Mouse (Mus musculus) spleen, adult 12 weeks (tissue): ENCODE measurements around the gene Pomgnt1.

ENCODE experiments used
- DNase-seq: peaks from one replicate; pipeline ENCODE4 v3.0.0; 2022; ENCODE audit warnings: low spot score

Gene Pomgnt1

DNA sequence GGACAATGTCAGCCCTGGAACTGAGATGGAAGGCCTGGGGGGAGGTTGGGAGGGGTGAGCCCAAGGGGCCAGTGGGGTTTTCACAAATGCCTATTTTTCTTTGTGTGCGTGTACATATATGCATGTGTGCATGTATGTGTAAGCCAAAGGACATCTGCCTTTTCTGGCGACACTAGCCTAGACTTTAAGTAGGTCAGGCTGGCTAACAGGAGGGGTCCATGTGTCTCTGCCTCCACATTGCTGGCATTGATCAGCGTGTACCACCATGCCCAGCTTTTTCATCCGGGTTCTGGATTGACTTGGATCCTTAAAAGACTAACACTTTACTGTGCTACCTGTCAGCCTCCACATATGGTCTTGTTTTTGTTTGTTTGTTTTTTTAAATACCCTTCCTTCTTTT is 50.1 kb downstream of the Pomgnt1 start:
- DNase-seq, result no peak

DNA sequence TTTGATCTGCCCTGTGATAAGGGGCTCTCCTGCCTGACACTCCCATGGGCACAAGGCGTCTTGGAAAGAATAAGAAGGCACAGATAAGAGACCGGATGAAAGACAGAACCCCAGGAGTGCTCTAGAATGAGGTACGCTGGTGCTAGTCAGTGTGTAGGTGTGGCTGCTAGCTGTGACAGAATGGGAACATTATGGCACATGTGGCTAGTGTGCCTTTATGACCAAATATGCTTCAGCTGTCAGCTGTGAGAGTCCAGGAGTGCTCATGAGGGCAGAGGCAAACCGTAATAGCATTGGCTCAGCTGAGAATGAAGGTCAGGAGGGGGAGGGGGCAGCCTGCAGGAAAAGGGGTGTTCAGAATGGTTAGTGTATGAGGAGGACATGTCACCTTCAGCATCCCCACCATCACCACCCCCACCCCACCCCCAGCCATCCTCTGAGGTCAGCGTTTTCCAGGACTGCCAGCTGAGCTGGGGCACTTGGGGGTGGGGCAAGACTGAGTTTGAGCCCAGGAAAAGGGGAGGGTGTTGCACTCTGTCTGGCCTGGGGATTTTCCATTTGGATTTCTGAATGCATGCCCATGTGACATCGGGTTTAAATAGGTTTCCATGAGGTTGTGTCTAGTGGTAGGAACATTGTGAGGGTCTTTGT is 51.0 kb downstream of the Pomgnt1 start:
- no peak for DNase-seq

DNA sequence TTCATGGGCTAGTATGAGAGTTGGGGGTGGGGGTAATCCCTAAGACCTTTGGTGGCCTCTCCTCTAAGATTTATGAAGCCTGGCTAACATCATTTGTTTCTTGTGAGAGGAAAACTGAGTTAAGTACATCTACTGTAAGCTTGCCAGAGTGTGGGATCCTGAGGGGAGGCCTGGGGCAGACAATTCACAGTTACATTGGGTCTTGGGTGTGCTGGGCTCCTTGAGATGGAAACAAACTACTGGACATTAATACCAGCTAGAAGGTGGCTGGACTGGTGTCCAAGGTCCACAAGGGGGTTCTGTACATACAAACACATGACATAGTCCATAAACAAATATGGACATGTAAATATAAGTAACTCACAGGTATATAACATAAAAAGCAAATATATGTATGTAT is 51.5 kb downstream of the Pomgnt1 start:
- DNase-seq, result no peak

DNA sequence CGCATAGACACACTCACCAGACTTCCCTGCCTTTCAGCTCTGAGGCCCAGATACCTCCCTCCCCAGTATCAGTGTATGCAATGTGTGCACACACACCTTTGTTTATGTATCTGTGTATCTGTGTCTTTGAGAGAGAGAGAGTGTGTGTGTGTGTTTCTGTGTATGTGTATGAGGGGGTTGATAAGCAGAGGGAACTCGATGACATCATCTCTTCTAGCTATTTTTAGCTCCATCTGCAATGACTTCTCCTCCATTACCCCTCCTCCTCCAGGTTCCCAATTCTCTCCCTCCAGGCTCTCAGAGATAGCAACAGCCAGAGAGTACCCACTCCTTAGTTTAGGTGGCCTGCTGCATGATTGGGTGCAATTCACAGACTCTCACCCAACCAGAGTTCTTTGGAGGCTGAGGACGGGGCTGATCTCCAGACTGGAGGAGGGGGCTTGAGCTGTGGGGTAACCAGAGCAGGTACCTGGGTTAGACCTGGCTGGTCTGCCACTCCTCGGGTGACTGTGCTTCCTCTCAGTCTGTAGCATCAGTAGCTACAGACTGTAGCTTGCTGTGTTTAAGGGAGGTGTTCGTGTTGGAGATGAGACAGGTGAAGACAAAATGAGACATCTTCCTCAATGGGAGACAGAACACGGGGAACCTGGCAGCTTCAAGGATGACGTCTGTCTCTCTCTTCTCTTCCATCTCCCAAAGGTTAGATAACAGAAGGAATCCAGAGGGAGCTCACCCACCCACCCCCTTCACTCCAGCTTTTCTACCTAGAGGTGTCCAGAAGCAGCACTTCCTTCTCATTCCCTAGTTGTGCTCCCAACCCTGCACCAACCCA is 52.3 kb downstream of the Pomgnt1 start:
- DNase-seq, result no peak

DNA sequence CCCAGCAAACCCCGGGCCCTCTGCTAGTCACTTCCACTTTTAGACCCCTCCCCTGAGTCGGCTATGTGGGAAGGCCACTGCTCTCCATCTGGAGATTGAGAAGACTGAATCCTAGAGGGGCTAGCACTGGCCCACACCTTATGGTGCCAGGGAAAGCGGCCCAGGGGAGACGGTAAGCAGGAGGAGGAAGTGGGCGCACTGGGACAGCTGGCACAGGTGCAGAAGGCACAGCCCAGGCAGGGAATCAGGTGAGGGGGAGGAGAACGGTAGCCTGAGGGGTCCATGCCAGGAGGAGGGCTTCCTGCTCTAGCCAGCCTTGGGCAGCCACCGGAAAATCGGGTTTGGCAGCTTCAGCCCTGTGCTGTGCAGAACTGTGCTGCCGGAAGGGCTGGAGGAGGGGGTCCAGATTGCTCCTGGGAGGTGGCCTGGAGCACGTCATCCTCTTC is 52.9 kb downstream of the Pomgnt1 start:
- no peak for DNase-seq

DNA sequence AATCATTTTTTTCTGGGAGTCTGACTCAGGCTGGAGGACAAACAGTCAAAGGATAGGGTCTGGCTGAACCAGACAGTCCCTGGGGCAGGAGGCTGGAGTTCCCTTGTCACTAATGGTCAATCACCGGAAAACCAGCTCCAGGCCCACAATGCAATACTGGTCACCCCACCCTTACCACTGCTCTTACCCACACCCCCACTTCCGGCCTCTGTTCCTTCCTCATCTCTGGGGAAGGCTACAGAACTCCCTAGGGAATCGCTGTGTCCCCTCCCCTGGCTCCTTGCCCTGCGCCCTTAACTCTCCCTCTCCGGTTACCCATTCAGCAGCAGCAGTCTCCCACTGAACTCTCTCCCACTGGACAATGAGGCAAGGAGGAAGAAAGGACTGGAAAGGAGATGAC is 53.5 kb downstream of the Pomgnt1 start:
- no peak for DNase-seq

DNA sequence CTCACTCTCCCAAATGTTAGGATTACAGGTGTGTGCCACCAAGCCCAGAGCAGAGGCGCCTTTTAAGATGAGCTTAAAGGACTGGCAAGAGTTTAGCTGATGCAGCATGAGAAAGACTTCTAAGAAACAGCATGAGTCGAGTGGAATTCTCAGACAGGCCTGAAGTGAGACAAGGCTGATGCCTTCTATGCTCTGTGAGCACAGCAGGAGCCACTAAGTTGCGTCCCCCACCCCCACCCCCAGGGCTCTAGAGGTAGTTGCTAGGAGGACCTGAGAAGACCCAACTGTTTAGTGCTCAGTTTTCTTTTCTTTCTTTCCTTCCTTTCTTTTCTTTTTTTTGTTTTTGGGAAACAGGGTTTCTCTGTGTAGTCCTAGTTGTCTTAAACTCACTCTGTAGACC is 58.4 kb downstream of the Pomgnt1 start:
- DNase-seq, result no peak

DNA sequence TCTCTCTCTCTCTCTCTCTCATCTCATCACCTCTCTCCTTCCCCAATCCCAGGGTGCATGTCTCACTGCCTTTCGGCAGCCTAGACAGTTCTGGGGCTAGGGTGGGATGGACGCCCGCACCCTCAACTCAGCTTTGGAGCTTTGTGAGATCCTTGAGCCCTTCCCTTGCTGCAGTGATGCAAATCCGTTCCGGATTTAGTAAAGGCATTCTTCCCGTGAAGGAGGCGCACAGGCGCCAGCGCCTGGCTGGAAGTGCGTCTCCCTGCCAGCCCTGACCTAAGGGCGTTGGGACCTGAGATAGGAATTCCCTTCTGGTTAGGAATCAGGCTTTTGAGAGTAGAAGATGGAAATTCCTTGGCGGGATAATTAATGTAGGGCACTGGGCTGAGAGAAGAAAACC is 59.1 kb downstream of the Pomgnt1 start:
- no peak for DNase-seq

DNA sequence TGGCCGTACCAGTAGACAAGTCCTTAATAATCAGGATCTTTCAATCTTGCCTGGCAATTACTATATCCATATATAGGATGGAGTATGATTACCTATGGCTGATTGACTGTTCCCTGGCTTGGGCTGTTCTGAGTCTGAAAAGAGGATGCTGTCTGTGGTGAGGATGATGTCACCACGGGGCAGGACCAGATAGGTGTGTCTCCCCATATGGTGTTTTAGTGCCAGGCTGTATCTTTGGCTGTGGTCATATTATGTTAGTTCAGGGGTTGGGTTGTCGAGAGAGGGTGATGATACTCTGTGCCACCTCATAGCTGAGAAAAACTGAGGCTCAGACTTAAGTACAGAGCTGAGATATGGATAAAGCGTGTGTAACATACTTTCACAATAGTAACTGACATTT is 61.4 kb downstream of the Pomgnt1 start:
- DNase-seq, result no peak

DNA sequence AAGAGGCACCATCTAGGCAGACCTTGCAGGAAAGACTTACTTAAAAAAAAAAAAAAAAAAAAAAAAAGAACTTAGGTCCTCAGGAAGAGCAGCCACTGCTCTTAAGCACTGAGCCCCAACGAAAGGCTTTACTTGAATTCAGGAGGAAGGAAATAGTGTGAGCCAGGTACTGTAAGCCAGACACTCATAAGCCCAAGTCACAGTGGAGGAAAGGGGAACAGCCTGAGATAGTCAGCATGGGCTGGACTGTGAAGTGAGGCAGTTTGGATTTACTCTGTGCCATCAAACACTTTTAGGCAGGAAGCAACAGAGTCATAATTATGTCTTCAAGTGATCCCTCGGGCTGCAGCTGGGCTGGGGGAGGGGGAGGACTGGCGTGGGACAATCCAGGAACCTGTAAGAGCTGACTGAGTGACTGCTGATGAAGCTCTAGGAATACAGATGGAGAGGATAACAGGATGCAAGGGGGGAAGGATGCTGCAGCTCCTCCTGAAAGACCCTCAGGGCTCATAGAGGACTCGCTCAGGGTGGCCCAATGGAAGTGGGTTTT is 68.7 kb downstream of the Pomgnt1 start:
- no peak for DNase-seq

DNA sequence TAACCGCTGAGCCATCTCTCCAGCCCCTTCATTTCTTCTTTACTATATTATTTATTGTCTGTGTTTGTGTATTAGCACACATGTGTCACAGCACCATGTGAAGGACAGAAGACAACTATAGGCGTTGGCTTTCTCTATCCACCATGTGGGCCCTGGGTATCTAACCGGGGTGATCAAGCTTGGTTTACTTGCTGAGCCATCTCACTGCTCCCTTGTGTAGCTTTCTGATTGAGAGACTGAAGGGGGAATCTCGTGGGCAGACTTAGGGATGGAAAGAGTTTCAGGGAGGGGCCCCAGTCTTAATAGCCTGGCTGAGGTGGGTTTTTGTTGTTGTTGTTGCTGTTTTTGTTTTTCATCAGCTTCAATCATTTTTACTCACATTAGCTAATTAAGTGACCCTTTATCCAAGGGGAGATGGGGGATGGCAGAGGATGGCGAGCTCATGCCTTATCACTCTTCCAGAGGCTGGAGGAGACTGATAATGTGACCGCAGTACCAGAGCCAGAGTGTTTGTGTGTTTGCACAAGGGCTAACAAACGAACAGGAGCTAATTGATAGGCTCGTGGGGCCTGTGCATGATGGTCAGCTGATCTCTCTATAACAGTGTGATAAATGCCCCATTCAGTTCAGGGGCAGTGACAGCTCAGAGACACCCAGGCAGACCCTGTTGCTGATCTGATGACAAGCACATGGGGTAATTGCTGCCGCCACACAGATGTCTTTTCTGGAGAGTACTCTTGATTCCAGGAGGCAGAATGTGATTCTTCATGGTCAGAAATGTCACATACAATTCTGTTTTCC is 70.1 kb downstream of the Pomgnt1 start:
- peak; percentile 12 for DNase-seq

DNA sequence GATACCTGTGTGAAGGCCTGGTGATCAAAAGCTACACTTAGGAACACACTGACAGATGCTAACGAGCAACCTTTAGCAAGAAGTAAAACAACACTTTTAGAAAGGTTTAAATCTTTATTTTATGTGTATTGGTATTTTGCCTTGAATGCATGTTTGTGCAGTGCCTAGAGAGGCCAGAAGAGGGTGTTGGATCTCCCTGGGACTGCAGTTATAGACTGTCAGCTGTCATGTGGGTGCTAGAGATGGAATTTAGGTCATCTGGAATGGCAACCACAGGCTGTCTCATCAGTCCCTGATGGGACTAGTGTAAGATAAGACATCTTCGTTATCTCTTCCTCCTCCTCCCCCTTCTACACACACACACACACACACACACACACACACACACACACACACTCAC is 74.8 kb downstream of the Pomgnt1 start:
- no peak for DNase-seq

DNA sequence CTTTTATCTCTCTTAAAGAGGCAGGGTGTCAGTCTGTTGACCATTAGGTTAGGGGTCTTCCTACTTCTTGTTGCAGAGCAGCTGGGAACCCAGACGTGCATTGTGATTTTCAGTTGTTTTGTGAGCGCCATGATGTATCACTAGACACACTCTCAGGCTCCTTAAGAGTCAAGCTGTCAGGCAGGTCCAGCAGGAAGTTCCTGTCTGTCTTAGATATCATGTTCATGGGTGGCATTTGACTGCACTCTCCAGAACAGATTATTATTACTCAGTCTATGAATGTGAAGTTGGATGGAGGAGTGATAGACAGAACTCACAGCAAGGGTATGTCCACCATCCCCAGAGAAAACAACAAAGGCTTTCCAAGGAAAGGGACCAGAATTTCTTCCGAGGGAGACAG is 80.8 kb downstream of the Pomgnt1 start:
- DNase-seq, result no peak

DNA sequence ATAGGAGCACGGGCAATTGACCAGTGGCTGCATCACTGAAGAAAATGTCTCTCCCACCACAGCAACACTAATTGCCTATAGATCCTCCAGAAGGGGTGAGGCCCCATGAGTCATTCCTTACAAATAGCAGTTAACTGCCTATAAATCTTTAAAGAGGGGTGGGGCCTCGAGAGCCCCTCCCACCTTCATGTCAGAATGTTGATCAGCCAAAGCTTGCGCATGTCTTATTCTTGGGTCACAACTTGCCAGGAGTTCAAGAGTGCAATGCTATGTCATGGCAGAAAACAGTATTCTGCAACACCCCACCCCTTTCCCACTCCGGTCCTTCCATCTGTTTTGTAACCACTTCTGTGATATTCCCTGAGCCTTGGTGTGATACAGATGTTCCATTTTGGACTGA is 82.9 kb downstream of the Pomgnt1 start:
- DNase-seq, result no peak

DNA sequence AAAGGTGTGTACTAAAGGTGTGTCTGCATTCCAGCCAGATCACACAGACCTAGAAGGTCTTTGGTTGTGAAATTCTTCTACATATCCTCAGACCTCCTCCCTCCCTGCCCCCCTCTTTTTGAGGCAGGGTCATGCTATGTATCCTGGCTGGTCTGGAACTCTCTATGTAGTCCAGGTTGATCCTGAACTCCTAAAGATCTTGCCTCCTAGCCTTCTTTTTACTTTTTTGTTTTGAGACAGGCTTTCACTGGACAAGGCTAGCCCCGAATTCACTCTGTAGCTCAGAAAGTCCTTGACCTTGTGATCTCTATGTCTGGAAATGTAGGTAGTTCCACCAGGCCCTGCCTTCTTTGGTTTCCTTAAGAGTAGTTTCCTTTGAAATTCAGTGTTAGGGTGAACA is 85.3 kb downstream of the Pomgnt1 start:
- DNase-seq, result no peak
